Mouse (Mus musculus): ENCODE results near the gene Ninj1.

GRCm38 (mm10) chr13:49219367-49219766, 32.1 kb downstream of the Ninj1 start:
- TF ChIP-seq CTCF (IDR thresholded peaks at IDR 0.05; ENCODE audit: extremely low read depth, insufficient read length, insufficient replicate concordance, low read depth, low read length), result no peak
- no peak for TF ChIP-seq POLR2A (IDR thresholded peaks at IDR 0.05; ENCODE audit: low read depth, low read length)

All from small intestine, adult 2 months (tissue).